Mouse (Mus musculus): ENCODE measurements around the gene Wwox. TPM values are rescaled to one million over a fixed set of nuclear protein-coding genes. Genes with fewer than 3 reads are reported as not detected.

The Wwox gene
- polyA plus RNA-seq, 1 experiment from 2014 or later: 10.4 TPM

DNA sequence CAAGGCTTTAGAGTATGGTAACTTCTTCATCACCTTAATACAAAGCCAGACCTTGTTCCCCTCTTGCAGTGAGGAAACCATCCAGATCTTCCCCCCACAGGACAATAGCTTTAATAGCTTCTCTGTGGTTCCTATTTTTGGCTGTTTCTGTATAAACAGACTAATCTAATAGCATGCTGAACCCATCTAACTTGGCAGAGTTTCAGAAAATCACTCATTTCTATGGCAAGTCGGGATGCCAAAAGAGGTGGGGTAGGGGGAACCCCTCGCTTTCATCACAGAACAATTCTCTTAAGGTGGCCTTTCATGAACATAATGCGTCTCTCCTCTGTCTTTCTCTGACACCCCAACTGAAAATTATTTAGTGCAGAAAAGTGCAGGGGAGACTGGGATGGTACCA, 433.0 kb downstream of the Wwox start:
- Histone ChIP-seq H3K27ac (ENCODE audit: poor library complexity, severe bottlenecking) (no peak overlapping the region), H3K4me3 (no peak overlapping the region), H3K4me1 (replicated peaks) (peaks cover 11% of the 10 kb centered on the region), H3K4me2 (no peak overlapping the region), H3K27me3 (replicated peaks) (no peaks in the 10 kb centered on the region), H3K9me3 (replicated peaks) (0 out of 2 replicates have a peak, but pooled peaks cover 9% of the 10 kb centered on the region), H3K36me3 (no peaks in the 10 kb centered on the region), H3K9ac (no peak overlapping the region)
- no peak for ATAC-seq (ENCODE audit: insufficient number of reproducible peaks, low FRiP score)
- WGBS: 75% methylated on average over 3 of the region's 3 CpGs

DNA sequence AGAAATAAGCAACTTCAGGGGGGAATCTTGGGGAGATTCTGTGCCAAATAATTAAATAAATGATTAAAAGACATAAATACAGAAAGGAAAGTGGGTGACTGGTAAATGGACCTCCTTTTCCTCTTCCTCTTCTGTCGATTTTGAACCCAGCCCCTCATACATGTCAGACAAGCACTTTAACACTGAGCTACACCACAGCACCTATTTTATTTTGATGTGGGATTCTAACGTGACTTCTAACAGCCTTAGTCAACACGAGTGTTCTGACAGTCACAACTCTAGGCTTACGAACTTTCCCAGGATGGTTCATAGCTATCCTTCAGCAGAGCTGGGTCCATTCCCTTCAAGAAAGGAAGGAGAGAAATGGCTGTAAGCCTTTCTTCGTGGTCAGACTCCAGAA, 435.7 kb downstream of the Wwox start:
- Histone ChIP-seq H3K9ac (no peak overlapping the region), H3K4me3 (no peak overlapping the region), H3K4me2 (no peak overlapping the region), H3K27me3 (replicated peaks) (no peaks in the 10 kb centered on the region), H3K36me3 (no peaks in the 10 kb centered on the region), H3K4me1 (replicated peaks) (peaks cover 37% of the 10 kb centered on the region), H3K27ac (ENCODE audit: poor library complexity, severe bottlenecking) (no peak overlapping the region), H3K9me3 (replicated peaks) (0 out of 2 replicates have a peak, but pooled peaks cover 2% of the 10 kb centered on the region)
- no peak for ATAC-seq (ENCODE audit: insufficient number of reproducible peaks, low FRiP score)
- WGBS: 82% methylated on average over 5 of the region's 5 CpGs

DNA sequence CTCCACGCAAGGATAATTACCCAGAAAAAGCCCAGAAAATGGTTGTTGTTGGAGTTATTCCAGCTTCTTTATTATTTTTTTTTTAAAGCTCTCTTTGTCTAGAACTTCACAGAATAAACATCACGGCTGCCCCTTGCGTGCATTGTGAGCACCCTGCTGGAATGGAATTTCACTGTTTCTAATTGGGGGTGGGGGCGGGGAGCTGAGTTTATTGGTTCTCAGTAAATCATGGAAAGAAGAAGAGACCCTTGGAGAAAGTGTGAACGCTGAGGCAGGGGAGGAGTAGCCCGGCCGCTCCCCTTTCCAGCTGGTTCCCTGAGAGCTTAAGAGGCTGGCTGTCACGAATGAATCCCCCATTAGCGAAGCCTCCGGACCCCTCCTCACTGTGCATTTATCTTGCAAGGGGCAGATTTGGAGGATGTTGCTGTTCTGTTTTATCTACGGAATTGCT, 436.7 kb downstream of the Wwox start:
- ATAC-seq (ENCODE audit: insufficient number of reproducible peaks, low FRiP score): no peak
- peak overlapping the region; percentile 35 for H3K4me2 ChIP-seq
- WGBS: 15% methylated on average over 11 of the region's 11 CpGs
- H3K36me3 ChIP-seq: no peaks in the 10 kb centered on the region
- 0 out of 2 replicates have a peak, but pooled peaks cover 2% of the 10 kb centered on the region for H3K9me3 ChIP-seq (replicated peaks)
- no peaks in the 10 kb centered on the region for H3K27me3 ChIP-seq (replicated peaks)
- peak overlapping the region; percentile 53 for H3K27ac ChIP-seq (ENCODE audit: poor library complexity, severe bottlenecking)
- H3K4me1 ChIP-seq (replicated peaks): peaks cover 45% of the 10 kb centered on the region
- no peak overlapping the region for H3K9ac ChIP-seq
- H3K4me3 ChIP-seq: no peak overlapping the region

DNA sequence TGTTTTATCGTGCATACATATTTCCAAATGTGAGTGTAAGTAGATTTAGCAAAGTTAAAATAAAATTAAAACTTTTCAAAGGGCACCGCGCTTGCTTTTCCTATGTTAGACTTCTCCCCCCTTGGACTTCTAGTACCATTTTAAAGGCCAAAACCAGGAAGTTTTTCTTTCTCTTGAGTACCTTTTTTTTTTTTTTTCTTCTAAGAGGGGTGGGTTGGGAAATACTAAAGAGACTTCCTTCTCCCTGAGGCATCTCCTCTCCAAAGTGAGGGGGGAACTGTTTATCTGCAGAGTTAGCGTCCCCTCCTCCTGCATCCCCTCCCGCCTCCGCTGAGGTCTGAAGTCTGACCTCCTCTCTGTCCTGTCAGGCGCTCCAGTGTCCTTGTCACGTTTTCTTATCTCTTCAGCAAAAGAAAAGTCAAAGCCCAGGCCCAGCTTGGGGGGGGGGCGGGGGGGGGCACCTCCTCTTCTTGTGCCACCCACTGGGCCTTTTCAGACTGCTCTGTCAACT, 437.3 kb downstream of the Wwox start:
- no peaks in the 10 kb centered on the region for H3K36me3 ChIP-seq
- ATAC-seq (ENCODE audit: insufficient number of reproducible peaks, low FRiP score): peak; percentile 30; the same call in 1 of the 2 replicates
- no peak overlapping the region for H3K27ac ChIP-seq (ENCODE audit: poor library complexity, severe bottlenecking)
- no peak overlapping the region for H3K9ac ChIP-seq
- no peaks in the 10 kb centered on the region for H3K27me3 ChIP-seq (replicated peaks)
- 14% methylated on average over 9 of the region's 9 CpGs for WGBS
- peak overlapping the region; percentile 23; the same call in 1 of the 2 replicates for H3K4me2 ChIP-seq
- H3K4me3 ChIP-seq: no peak overlapping the region
- H3K9me3 ChIP-seq (replicated peaks): 0 out of 2 replicates have a peak, but pooled peaks cover under 1% of the 10 kb centered on the region
- H3K4me1 ChIP-seq (replicated peaks): peaks cover 49% of the 10 kb centered on the region

DNA sequence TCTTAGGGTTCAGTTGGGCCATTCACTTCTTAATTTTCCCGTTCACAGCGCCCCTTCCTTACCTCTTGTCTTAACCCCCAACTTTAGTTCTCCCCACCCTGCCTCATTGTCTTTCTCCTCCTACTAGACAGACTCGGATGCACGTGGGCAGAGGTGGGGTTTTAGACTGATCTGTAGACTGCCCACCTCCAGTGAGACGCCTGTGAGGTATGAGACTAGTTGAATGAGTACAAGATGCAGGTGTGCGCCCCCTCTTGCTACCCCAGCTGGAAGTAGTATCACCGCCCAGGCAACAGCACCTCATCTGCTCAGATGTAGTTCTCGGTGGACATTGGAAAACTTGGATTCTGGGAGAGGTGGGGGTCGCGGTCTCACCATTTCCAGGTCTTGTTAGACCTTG, 437.8 kb downstream of the Wwox start:
- Histone ChIP-seq H3K4me1 (replicated peaks) (peaks cover 54% of the 10 kb centered on the region), H3K4me2 (peak overlapping the region; percentile 23; the same call in 1 of the 2 replicates)

DNA sequence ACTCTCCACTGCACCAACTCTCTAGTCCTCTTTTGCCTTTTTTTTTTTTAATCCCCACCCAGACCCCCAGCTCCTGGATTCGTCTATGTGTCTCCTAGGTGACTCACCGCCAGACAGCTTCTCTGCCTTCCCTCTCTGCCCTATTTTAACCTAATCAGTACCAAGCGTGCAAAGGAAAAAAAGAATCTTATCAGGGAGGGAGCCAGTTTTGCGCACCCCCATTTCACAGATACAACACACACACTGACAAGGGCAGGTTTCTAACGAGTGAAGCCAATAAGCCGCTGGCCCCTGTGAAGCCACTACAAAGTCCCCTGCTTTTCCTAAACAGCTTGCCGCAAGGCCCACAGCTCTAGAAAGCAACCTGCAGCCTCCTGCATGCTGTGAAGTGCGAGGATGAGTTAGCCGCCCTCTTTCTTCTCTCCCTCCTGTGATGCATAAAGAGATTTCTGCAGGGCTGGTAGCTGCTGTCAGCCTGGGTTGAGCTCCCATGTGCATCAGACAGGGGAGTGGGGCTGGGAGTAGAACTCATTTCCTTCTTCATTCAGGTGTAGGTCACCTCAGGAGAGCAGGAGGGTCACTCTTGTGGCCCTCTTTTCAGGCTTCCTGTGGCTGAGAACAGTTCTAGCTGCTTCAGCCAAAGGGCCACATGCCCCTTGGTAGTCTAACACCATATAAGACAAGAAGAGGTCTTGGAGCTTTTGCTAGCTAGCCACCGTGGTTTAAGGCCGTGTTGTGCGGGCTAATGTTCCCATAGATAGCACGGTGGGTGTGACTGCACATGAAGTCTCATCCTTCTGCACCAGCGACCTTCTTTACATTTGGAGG, 439.2 kb downstream of the Wwox start:
- no peak overlapping the region for H3K4me2 ChIP-seq
- H3K9me3 ChIP-seq (replicated peaks): no peaks in the 10 kb centered on the region
- H3K9ac ChIP-seq: no peak overlapping the region
- H3K27me3 ChIP-seq (replicated peaks): no peaks in the 10 kb centered on the region
- ATAC-seq (ENCODE audit: insufficient number of reproducible peaks, low FRiP score): 0 out of 2 replicates have a peak, but pooled peaks have one; percentile 9
- 49% methylated on average over 14 of the region's 14 CpGs for WGBS
- H3K4me1 ChIP-seq (replicated peaks): peaks cover 62% of the 10 kb centered on the region
- no peak overlapping the region for H3K27ac ChIP-seq (ENCODE audit: poor library complexity, severe bottlenecking)
- no peaks in the 10 kb centered on the region for H3K36me3 ChIP-seq
- H3K4me3 ChIP-seq: no peak overlapping the region

More for the DNA sequence above, 437.8 kb downstream of the Wwox start:
- no peak for ATAC-seq (ENCODE audit: insufficient number of reproducible peaks, low FRiP score)
- Histone ChIP-seq H3K27ac (ENCODE audit: poor library complexity, severe bottlenecking) (no peak overlapping the region), H3K4me3 (no peak overlapping the region), H3K9ac (no peak overlapping the region), H3K27me3 (replicated peaks) (no peaks in the 10 kb centered on the region), H3K36me3 (no peaks in the 10 kb centered on the region), H3K9me3 (replicated peaks) (no peaks in the 10 kb centered on the region)
- WGBS: 68% methylated on average over 10 of the region's 10 CpGs

DNA sequence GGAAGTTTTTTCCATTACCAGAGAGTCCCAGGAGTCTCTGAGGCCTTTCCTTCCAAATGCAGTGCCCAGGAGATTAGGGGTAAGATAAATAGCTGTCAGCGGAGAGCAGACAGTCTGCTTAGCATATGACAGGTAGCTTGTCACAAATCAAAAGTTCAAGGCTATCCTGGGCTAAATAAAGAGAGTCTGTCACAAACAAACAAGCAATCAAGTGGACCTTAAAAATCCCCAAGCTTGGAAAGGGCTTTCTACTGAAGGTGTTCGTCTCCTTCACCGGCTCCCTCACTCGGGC, 439.8 kb downstream of the Wwox start:
- Histone ChIP-seq H3K4me1 (replicated peaks) (peaks cover 62% of the 10 kb centered on the region), H3K27me3 (replicated peaks) (no peaks in the 10 kb centered on the region), H3K27ac (ENCODE audit: poor library complexity, severe bottlenecking) (no peak overlapping the region), H3K9ac (no peak overlapping the region), H3K4me2 (no peak overlapping the region), H3K4me3 (no peak overlapping the region), H3K9me3 (replicated peaks) (no peaks in the 10 kb centered on the region), H3K36me3 (no peaks in the 10 kb centered on the region)
- ATAC-seq (ENCODE audit: insufficient number of reproducible peaks, low FRiP score): no peak
- WGBS: 52% methylated on average over 4 of the region's 4 CpGs

DNA sequence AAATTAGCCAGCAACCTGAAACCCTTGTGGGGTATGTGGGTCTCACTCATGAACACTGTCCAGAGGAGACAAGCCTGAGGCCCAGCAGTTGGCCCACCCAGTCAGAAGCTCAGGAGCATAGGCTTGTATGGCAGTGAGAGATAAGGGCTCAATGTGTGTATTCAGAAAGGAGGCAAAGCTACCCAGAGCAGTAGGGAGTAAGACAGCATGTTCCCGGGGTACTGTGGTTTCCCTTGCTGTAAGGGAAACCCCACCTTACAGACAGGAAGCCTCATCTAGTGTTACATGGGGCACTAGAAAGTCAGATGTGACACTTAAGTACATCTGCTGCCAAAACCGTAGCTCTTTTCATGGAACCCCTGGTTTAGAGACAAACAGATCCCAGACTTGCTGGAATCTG, 440.2 kb downstream of the Wwox start:
- Histone ChIP-seq H3K27ac (ENCODE audit: poor library complexity, severe bottlenecking) (no peak overlapping the region), H3K9me3 (replicated peaks) (no peaks in the 10 kb centered on the region), H3K9ac (no peak overlapping the region), H3K4me1 (replicated peaks) (peaks cover 62% of the 10 kb centered on the region), H3K27me3 (replicated peaks) (no peaks in the 10 kb centered on the region), H3K4me2 (no peak overlapping the region), H3K4me3 (no peak overlapping the region), H3K36me3 (no peaks in the 10 kb centered on the region)
- peak; percentile 74 for ATAC-seq (ENCODE audit: insufficient number of reproducible peaks, low FRiP score)
- 31% methylated on average over 2 of the region's 2 CpGs for whole genome bisulfite sequencing

DNA sequence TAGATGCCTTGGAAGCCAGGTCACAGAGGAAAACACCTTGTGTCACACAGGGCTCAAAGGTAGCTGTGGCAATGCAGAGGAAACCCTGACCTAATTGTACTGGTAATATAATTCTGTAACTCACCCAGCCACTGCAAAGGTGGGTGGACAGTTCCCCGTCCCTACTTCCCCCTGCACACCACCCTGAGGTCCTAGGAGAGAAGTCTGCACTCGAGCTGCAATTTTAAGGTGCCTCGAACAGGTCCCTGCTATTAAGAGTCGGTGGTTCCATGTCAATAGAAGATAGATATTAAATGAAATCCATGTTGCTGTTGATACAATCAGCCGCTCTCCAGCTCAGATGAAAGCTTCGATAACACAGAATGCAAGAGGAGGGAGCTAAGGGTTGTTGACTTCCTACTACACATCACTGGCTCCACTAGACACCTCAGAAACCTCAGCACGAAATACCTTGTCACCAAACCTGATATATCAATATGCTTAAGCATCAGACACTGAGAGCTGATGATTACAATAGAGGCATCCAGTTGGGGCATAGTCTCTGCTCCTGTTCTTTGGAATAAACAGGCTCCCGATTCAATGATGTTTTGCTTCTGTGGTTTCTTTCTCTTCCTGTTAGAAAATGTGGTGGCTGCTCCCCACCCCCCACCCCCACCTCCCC, 441.1 kb downstream of the Wwox start:
- Histone ChIP-seq H3K9me3 (replicated peaks) (no peaks in the 10 kb centered on the region), H3K4me1 (replicated peaks) (peaks cover 62% of the 10 kb centered on the region), H3K4me3 (no peak overlapping the region), H3K4me2 (no peak overlapping the region), H3K27me3 (replicated peaks) (no peaks in the 10 kb centered on the region), H3K27ac (ENCODE audit: poor library complexity, severe bottlenecking) (no peak overlapping the region), H3K9ac (no peak overlapping the region), H3K36me3 (no peaks in the 10 kb centered on the region)
- 84% methylated on average over 8 of the region's 8 CpGs for WGBS
- ATAC-seq (ENCODE audit: insufficient number of reproducible peaks, low FRiP score): no peak

DNA sequence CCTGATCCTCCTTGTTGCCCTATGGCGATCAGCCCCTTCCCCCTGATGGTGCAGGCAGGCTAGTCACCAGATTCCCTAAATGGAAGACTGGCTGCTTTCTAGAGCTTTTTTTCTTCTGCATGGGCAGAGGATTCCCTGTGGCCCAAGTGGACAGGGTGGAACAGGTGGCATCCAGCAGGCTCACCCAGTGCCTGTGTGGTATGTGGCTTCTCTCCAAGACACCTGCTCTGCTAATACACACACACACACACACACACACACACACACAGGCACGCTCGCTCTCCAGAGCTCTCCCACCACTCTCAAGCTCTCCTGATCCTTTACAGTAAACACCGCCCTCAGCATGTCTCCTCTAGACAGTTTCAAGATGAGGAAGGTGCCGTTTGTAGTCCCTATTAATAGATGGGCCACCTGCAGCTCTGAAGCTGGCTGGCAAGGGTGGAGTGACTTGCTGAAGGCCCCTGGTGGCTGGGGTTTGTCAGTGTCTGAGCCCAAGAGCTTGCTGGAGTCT, 442.5 kb downstream of the Wwox start:
- peak overlapping the region; percentile 30; the same call in 1 of the 2 replicates for H3K27ac ChIP-seq (ENCODE audit: poor library complexity, severe bottlenecking)
- 48% methylated on average over 5 of the region's 5 CpGs for WGBS
- no peak overlapping the region for H3K4me3 ChIP-seq
- H3K36me3 ChIP-seq: no peaks in the 10 kb centered on the region
- no peak overlapping the region for H3K9ac ChIP-seq
- H3K9me3 ChIP-seq (replicated peaks): no peaks in the 10 kb centered on the region
- H3K4me1 ChIP-seq (replicated peaks): peaks cover 57% of the 10 kb centered on the region
- no peaks in the 10 kb centered on the region for H3K27me3 ChIP-seq (replicated peaks)
- ATAC-seq (ENCODE audit: insufficient number of reproducible peaks, low FRiP score): 0 out of 2 replicates have a peak, but pooled peaks have one; percentile 35
- 0 out of 2 replicates have a peak overlapping the region, but pooled peaks have one; percentile 25 for H3K4me2 ChIP-seq

DNA sequence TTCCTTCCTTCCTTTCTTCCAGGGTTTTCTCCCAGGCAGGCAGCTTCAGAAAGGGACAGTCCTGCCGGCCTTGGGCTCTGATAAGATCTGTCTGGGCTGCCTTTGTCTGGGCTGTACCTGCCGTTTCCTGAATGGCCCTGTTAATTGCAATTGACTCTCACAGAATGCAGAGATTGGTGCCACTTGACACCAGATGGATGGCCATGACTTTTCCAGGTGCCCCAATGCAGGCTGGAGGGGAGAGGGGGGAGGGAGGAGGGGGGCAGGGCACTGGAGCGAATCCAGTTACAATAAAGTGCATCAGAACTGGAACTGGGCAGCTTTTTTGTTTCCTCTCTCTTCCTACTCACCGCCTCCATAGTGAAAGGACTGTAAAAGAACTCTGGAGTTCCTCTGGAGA, 443.0 kb downstream of the Wwox start:
- Histone ChIP-seq H3K4me2 (peak overlapping the region; percentile 25; the same call in 1 of the 2 replicates), H3K27me3 (replicated peaks) (no peaks in the 10 kb centered on the region), H3K36me3 (no peaks in the 10 kb centered on the region), H3K27ac (ENCODE audit: poor library complexity, severe bottlenecking) (peak overlapping the region; percentile 30; the same call in 1 of the 2 replicates), H3K9ac (no peak overlapping the region), H3K4me3 (no peak overlapping the region), H3K4me1 (replicated peaks) (peaks cover 51% of the 10 kb centered on the region), H3K9me3 (replicated peaks) (no peaks in the 10 kb centered on the region)
- 25% methylated on average over 4 of the region's 4 CpGs for WGBS
- no peak for ATAC-seq (ENCODE audit: insufficient number of reproducible peaks, low FRiP score)
